Mouse (Mus musculus) stomach, postnatal 0 days (tissue): ENCODE measurements around the gene Klhl32. TPM values are rescaled to one million over a fixed set of nuclear protein-coding genes. Genes with fewer than 3 reads are reported as not detected.

ENCODE experiments used
- ATAC-seq: fragments of 200-750 bp; cut with Nextera tagmentation; 2 replicates; pipeline ENCODE4 v1.8.0; 2017; ENCODE audit not compliant: low FRiP score, low TSS enrichment
- DNase-seq: peaks from one replicate; pipeline ENCODE4 v3.0.0-alpha.2; 2016; ENCODE audit warnings: low spot score
- H3K27ac ChIP-seq: fragments of 300-500 bp; sonication (generic); replicated peaks from 2 replicates; pipeline ENCODE4 v1.5.1; 2014; ENCODE audit warnings: mild to moderate bottlenecking, control low read depth
- H3K27me3 ChIP-seq: fragments of 300-500 bp; sonication (generic); 2 replicates; pipeline ENCODE4 v1.6.1; 2014; ENCODE audit warnings: low read length; ENCODE audit not compliant: control insufficient read depth, insufficient read depth
- H3K36me3 ChIP-seq: fragments of 300-500 bp; sonication (generic); 2 replicates; pipeline ENCODE4 v1.6.1; 2014; ENCODE audit warnings: low read length, mixed read lengths; ENCODE audit not compliant: control insufficient read depth, insufficient read depth
- H3K4me1 ChIP-seq: fragments of 300-500 bp; sonication (generic); replicated peaks from 2 replicates; pipeline ENCODE4 v1.6.1; 2014; ENCODE audit warnings: antibody characterized with exemption; ENCODE audit not compliant: control insufficient read depth, insufficient read depth
- H3K4me2 ChIP-seq: fragments of 300-500 bp; sonication (generic); replicated peaks from 2 replicates; pipeline ENCODE4 v1.6.1; 2014; ENCODE audit warnings: low read depth, mild to moderate bottlenecking, control low read depth, moderate library complexity
- H3K4me3 ChIP-seq: fragments of 300-500 bp; sonication (generic); 2 replicates; pipeline ENCODE4 v1.5.1; 2014; ENCODE audit warnings: low read depth, low read length, control low read depth
- H3K9ac ChIP-seq: fragments of 300-500 bp; sonication (generic); 2 replicates; pipeline ENCODE4 v1.6.1; 2014; ENCODE audit warnings: mild to moderate bottlenecking, low read length, control low read depth, mixed read lengths
- H3K9me3 ChIP-seq: fragments of 300-500 bp; sonication (generic); 2 replicates; pipeline ENCODE4 v1.6.1; 2016; ENCODE audit warnings: low read length; ENCODE audit not compliant: control insufficient read depth
- CTCF ChIP-seq: IDR thresholded peaks from 2 replicates; pipeline ENCODE4 v1.5.1; 2016; ENCODE audit warnings: antibody characterized with exemption, low read depth, mild to moderate bottlenecking, moderate library complexity
- EP300 ChIP-seq: optimal IDR thresholded peaks from 2 replicates; pipeline ENCODE3; 2016; ENCODE audit warnings: antibody characterized with exemption
- WGBS: fragments of 180-500 bp; shearing (Covaris S2); extraction: QIAGEN DNeasy Blood & Tissue Kit; methylation state at CpG from one replicate; pipeline ENCODE4 v1.1.7; 2014; 5-methylcytosine and 5-hydroxymethylcytosine counted together
- polyA plus RNA-seq: library from polyadenylated mRNA; unstranded; fragments of >200 nt; fragmentation: Nextera tagmentation; extraction: Ambion mirVana; gene quantifications from 2 replicates; pipeline ENCODE4 v1.2.1, GENCODE M21; 2015

Klhl32 gene
- polyA plus RNA-seq, 1 experiment from 2014 or later: 2.4 TPM

- TF ChIP-seq CTCF: no peak
- no peak for TF ChIP-seq EP300
- H3K27me3 ChIP-seq: no peaks in the 10 kb centered on the region
- ATAC-seq: no peak
Measured at GRCm38 (mm10) chr4:24598637-24599036, 252.3 kb downstream of the Klhl32 start.

GRCm38 (mm10) chr4:24596942-24597611 lies 253.8 kb downstream of the Klhl32 start:
- no peak overlapping the region for H3K4me2 ChIP-seq
- DNase-seq (no peak), ATAC-seq (no peak)
- H3K9ac ChIP-seq: no peak overlapping the region
- WGBS: 80% methylated on average over 6 of the region's 6 CpGs
- no peak overlapping the region for H3K27ac ChIP-seq
- H3K4me3 ChIP-seq: no peak overlapping the region
- H3K36me3 ChIP-seq: no peaks in the 10 kb centered on the region; the same call in 1 of the 2 replicates
- TF ChIP-seq EP300 (no peak), CTCF (0 out of 2 replicates have a peak, but pooled peaks have one; percentile 17)
- H3K27me3 ChIP-seq: no peaks in the 10 kb centered on the region
- H3K9me3 ChIP-seq: no peaks in the 10 kb centered on the region
- H3K4me1 ChIP-seq: no peaks in the 10 kb centered on the region

More at GRCm38 (mm10) chr4:24598637-24599036, 252.3 kb downstream of the Klhl32 start:
- 67% methylated on average over 1 of the region's 1 CpGs for WGBS
- no peak overlapping the region for H3K9ac ChIP-seq
- DNase-seq: no peak
- no peaks in the 10 kb centered on the region; the same call in 1 of the 2 replicates for H3K36me3 ChIP-seq
- H3K4me1 ChIP-seq: no peaks in the 10 kb centered on the region
- H3K9me3 ChIP-seq: no peaks in the 10 kb centered on the region
- H3K27ac ChIP-seq: no peak overlapping the region
- no peak overlapping the region for H3K4me3 ChIP-seq
- H3K4me2 ChIP-seq: no peak overlapping the region

GRCm38 (mm10) chr4:24594824-24595223 lies 256.1 kb downstream of the Klhl32 start:
- Histone ChIP-seq H3K27me3 (no peaks in the 10 kb centered on the region), H3K9ac (no peak overlapping the region), H3K36me3 (no peaks in the 10 kb centered on the region; the same call in 1 of the 2 replicates), H3K9me3 (no peaks in the 10 kb centered on the region), H3K4me2 (no peak overlapping the region), H3K4me3 (no peak overlapping the region), H3K4me1 (no peaks in the 10 kb centered on the region), H3K27ac (no peak overlapping the region)
- TF ChIP-seq EP300 (no peak), CTCF (no peak)
- ATAC-seq (no peak), DNase-seq (no peak)

- TF ChIP-seq CTCF (no peak), EP300 (no peak)
- Histone ChIP-seq H3K4me2 (no peak overlapping the region), H3K27me3 (no peaks in the 10 kb centered on the region), H3K4me3 (no peak overlapping the region), H3K4me1 (no peaks in the 10 kb centered on the region), H3K27ac (no peak overlapping the region), H3K9ac (no peak overlapping the region), H3K36me3 (no peaks in the 10 kb centered on the region), H3K9me3 (no peaks in the 10 kb centered on the region)
- ATAC-seq (no peak), DNase-seq (no peak)
- 71% methylated on average over 3 of the region's 3 CpGs for WGBS
Measured at GRCm38 (mm10) chr4:24583997-24584396, 266.9 kb downstream of the Klhl32 start.

GRCm38 (mm10) chr4:24582295-24582694 lies 268.6 kb downstream of the Klhl32 start:
- Histone ChIP-seq H3K36me3 (no peaks in the 10 kb centered on the region), H3K4me3 (no peak overlapping the region), H3K9me3 (no peaks in the 10 kb centered on the region), H3K27ac (no peak overlapping the region), H3K27me3 (no peaks in the 10 kb centered on the region), H3K9ac (no peak overlapping the region), H3K4me2 (no peak overlapping the region), H3K4me1 (no peaks in the 10 kb centered on the region)
- 31% methylated on average over 1 of the region's 1 CpGs for WGBS
- ATAC-seq (no peak), DNase-seq (no peak)
- no peak for TF ChIP-seq EP300
- no peak for TF ChIP-seq CTCF

- Histone ChIP-seq H3K36me3 (peaks cover 4% of the 10 kb centered on the region; the same call in 1 of the 2 replicates), H3K27me3 (no peaks in the 10 kb centered on the region), H3K4me1 (no peaks in the 10 kb centered on the region), H3K4me3 (no peak overlapping the region), H3K4me2 (no peak overlapping the region), H3K9ac (no peak overlapping the region), H3K9me3 (no peaks in the 10 kb centered on the region), H3K27ac (no peak overlapping the region)
- ATAC-seq: no peak
- TF ChIP-seq EP300 (no peak), CTCF (no peak)
- WGBS: 93% methylated on average over 5 of the region's 5 CpGs
- DNase-seq: no peak
Measured at GRCm38 (mm10) chr4:24577594-24577993, 273.3 kb downstream of the Klhl32 start.
